Mouse (Mus musculus) liver, postnatal 0 days (tissue): ENCODE measurements around the gene Aar2.

Experiments used
- CTCF ChIP-seq: sonication (generic); IDR thresholded peaks from 2 replicates; pipeline ENCODE4 v1.5.1; 2016; ENCODE audit warnings: antibody characterized with exemption, low read depth
- EP300 ChIP-seq: IDR thresholded peaks from 2 replicates; pipeline ENCODE4 v1.6.1; 2016; ENCODE audit warnings: antibody characterized with exemption, low read depth, mild to moderate bottlenecking

GRCm38 (mm10) chr2:156533160-156533559 lies 14.2 kb upstream of the Aar2 start:
- TF ChIP-seq CTCF = no peak
- no peak for TF ChIP-seq EP300
